Mouse (Mus musculus) left cerebral cortex, postnatal 36 days (tissue): Measurements from ENCODE around the gene Tnk2. TPM values are rescaled to one million over a fixed set of nuclear protein-coding genes. Genes with fewer than 3 reads are reported as not detected.

Experiments
- DNase-seq, 2 experiments: peaks; one replicate each; pipeline ENCODE4 v3.0.0; 2021 to 2022; ENCODE audit warnings: low spot score in 2 of 2, mixed read lengths in 1 of 2
- intact Hi-C: fragments of 180-260 bp; cut with DNase I; formaldehyde crosslinking; loops from one replicate; pipeline ENCODE4 v1.15.1; 2025
- total RNA-seq, 2 experiments: library from RNA; stranded (reverse); gene quantifications; 2 replicates each; pipeline ENCODE4 v1.2.3; 2021

The Tnk2 gene
- total RNA-seq, 2 experiments from 2014 or later = 197 to 205 TPM

- no peak for DNase-seq
- intact Hi-C loops = no loop called here
These were observed 54.9 kb downstream of the Tnk2 start for GRCm38 (mm10) chr16:32698550-32698949.

DNA sequence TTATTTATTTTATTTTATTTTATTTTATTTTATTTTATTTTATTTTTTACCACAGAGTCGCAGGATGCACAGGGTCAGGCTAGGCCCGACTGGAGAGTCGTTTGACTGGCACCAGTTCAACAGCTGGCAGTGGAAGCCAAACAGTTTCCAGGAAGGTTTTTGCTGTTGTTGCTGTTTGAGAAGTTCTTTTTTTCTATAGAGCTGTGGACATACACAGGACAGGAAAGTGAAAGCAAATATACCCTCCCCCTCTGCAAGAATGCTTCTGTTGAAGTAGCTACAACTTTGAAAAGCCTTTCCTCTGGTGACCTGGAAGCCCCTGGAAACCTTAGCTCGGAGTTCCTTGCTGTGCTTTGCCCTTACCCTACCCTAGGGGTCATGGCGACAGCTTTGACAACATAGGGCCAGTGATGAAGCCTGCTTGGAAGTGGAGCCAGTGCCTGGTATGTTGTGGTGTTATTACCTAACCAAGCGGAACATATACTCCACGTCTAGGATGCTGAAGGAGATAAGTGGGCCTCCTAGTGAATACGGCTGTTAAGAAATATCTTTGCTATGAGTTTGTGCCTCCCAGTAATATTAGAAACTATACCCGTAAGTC is 59.7 kb downstream of the Tnk2 start:
- no peak for DNase-seq
- intact Hi-C loops = no loop called here

DNA sequence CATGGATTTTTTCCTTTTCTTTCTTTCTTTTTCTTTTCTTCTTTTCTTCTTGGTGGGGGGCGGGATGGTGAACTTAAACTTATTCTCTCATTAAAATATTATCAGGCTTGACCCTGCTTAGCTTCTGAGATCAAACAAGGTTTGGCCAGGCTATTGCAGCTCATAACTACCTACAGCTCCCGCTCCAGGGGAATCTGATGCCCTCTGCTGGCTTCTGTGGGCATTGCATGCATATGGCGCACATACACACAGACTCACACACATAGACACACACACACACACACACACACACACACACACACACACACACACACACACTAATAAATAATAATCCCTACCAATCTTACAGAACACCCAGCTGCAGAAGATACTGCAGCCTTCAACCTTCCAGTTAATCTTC is 61.9 kb downstream of the Tnk2 start:
- DNase-seq = no peak
- intact Hi-C loops = no loop called here

GRCm38 (mm10) chr16:32707111-32707823 is 63.6 kb downstream of the Tnk2 start:
- intact Hi-C loops = no loop called here

DNA sequence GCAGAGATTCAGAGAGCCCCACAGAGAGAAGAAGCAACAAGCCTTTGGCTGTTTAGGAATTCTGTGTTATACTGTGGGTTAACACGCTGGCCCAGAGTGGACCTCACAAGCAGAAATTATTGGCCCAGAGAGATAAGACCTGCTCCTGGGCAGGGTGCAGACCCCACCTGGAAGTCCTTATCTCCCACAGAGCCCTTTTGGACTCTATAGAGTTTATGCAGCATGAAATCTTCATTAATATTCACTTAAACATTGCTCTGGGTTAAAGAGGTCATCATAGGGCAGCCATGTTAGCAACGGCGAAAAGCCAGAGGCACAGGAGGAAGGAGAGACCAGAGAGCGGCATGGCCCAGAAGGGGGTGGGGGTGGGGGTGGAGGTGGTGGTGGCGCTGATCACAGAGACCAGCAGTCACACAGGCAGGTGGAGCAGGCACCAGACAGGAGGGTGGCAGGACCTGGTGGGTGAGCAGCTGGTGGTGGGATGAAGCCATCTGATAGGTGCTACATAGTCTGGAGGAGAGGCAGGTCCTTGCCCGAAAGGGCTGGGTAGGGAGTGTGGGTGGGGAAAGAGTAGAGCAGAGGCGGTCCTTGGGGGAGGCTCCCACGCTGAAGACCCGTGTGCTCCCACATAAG is 64.3 kb downstream of the Tnk2 start:
- intact Hi-C loops = no loop called here

More at GRCm38 (mm10) chr16:32707111-32707823, 63.6 kb downstream of the Tnk2 start:
- no peak for DNase-seq

DNA sequence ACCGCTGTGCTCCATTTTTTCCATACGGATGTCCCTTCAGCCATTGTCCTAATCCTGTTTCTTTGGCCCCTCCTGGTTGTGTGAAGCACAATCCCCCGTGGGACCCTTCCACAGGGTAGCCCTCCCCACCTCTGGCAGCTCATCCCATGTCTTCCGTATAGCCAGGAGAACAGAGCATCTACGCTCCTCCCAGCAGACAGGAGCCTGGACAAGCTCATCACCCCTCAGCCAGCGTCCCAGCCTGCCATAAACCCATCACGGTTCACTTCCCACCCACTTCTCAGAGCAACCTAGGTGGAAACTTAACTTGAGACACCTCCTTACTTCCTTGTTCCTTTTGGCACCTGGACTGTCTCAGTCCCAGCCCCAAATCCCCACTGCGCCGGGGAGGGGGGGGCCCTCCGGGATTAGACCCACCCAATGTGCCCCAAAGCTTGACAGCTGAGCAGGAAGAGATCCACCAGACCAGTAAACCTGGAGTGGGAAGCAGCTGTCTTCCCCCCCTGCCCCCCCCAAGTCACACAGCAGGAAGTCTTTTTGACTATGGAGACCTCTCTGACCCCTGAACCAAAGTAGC is 64.9 kb downstream of the Tnk2 start:
- DNase-seq = no peak
- intact Hi-C loops = no loop called here

More for the DNA sequence above, 64.3 kb downstream of the Tnk2 start:
- DNase-seq = no peak

DNA sequence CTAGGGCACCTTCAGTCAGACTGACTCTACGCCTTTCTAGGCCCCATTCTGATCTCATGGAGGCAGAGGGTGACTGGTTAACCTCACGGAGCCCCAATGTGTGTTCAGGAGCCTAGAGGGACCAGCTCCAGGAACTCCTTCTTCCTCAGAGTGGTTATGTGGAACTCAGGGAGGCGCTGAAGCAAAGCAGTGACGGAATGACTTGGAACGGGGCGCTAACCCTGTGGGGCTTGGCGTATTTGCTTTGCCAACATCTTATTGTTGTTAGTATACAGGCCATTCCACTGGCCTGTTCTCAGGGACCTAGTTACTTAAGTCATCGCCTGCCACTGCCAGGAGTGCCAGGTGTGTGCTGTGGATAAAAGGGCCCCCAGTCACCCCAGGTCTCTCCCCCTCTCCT is 65.4 kb downstream of the Tnk2 start:
- intact Hi-C loops = no loop called here
- DNase-seq = no peak

DNA sequence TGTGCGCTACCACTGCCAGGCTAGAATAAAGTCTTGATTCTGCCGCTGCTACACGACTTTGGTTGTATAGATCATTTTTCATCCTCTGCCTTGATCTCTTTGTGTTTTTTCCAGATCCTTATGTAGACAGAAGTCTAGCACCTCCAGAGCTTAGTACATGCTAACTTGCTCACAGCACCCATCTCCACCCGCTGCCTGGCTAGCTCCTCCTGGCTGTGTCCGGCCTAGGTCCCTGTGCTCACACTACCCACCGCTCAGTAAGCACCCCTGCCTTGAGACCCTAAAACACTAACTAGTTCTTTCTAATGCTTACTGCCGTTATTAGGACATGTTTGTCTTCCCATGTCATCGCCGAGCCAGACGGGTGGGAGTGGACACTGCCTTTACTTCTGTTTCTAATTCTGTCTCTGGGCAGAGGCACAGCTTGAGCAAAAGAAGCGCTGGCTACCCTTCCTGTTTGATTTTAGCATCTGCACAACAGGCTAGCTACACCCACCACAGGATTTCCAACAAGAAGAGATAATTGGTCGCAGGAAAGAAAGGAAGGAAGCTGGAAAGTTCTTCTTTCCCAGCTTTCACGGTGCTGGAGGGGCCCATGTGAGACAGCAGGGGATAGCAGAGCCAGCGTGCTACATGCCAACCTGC is 66.9 kb downstream of the Tnk2 start:
- intact Hi-C loops = no loop called here
- peak; percentile 25 to 43 for DNase-seq

DNA sequence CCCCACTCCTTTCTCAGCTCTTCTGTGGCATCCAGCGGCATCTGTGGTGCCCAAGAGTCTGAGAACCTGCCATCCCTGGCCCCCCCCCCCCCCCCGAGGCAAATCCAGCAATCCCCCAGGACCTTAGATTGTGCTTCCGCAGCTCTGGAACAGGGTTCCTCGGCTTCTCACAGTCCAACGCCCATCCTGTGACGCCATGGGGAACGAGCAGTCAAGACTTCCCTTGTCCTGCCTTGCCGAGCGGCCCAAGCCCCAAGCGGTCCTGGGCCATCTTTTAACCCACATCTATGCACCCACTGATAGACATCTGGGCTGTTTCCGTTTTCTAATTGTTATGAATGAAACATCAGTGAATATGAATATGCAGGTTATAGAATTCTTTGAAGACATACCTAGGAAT is 68.5 kb downstream of the Tnk2 start:
- DNase-seq = no peak
- intact Hi-C loops = no loop called here

GRCm38 (mm10) chr16:32713556-32713955 is 69.9 kb downstream of the Tnk2 start:
- DNase-seq = no peak
- intact Hi-C loops = no loop called here

GRCm38 (mm10) chr16:32715364-32715763 is 71.7 kb downstream of the Tnk2 start:
- intact Hi-C loops = no loop called here
- DNase-seq = no peak

- intact Hi-C loops = no loop called here
- DNase-seq = no peak
These were observed 79.5 kb downstream of the Tnk2 start for GRCm38 (mm10) chr16:32723163-32723562.

- DNase-seq = no peak
- intact Hi-C loops = no loop called here
These were observed 80.1 kb downstream of the Tnk2 start for GRCm38 (mm10) chr16:32723767-32724166.

DNA sequence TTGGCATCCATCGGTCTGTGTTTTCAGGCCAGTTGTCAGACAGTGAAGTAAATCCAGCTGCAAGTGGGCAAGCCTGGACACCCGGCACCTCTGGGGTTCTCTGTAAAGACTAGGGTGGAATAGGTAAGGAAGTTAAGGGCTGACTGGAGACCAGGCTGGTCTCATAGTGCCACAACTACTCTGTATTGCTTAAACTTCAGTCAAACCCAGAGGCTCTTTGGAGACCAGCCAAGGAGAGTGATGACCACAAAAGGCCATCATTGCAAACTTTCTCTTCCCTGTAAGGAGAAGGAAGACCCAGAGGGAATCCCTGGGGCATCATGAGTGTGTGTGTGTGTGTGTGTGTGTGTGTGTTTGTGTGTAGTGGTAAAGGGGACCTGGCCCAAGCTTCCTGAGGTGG is 80.6 kb downstream of the Tnk2 start:
- intact Hi-C loops = no loop called here
- DNase-seq = no peak

DNA sequence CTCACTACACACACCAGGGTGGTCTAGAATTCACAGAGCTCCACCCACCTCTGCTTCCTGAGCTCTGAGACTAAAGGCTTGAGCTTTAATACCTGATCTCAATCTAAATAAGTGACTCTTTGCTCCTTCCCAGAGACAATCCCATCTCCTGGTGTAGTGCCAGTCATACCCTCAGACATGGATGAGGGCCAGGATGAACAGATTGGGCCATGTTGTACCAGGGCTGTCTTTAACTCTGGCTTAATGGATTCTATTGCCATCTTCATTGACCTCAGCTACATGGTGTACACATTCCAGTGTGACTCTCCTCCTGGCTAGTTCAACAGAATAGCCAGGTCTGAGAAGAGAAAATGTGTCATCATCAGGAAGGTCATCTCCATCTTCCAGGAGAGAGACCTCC is 82.8 kb downstream of the Tnk2 start:
- DNase-seq = no peak
- intact Hi-C loops = no loop called here

GRCm38 (mm10) chr16:32728240-32728639 is 84.6 kb downstream of the Tnk2 start:
- no peak for DNase-seq
- intact Hi-C loops = no loop called here

GRCm38 (mm10) chr16:32728730-32729129 is 85.1 kb downstream of the Tnk2 start:
- DNase-seq = no peak
- intact Hi-C loops = no loop called here
